Mouse (Mus musculus): ENCODE data around the gene Slc39a9.

Slc39a9 gene

GRCm38 (mm10) chr12:80643693-80644505 lies at the start of gene Slc39a9, which contains the start of gene Erh:
Slc39a9 (plus strand) TSS chr12:80643883.
Erh (minus strand) TSS chr12:80644341.
- in situ Hi-C loops (cut with MboI, MseI): loop anchor here (25.0 kb wide), 1 partner anchor 482 kb away; no protein-coding TSS in a partner anchor

GRCm38 (mm10) chr12:80594141-80594540 lies 49.5 kb upstream of the Slc39a9 start:
- in situ Hi-C loops (cut with MboI, MseI): no loop called here

GRCm38 (mm10) chr12:80594781-80595180 lies 48.9 kb upstream of the Slc39a9 start:
- in situ Hi-C loops (cut with MboI, MseI): no loop called here

- in situ Hi-C loops (cut with MboI, MseI): no loop called here
Measured at GRCm38 (mm10) chr12:80595566-80595965, 48.1 kb upstream of the Slc39a9 start.

- in situ Hi-C loops (cut with MboI, MseI): no loop called here
Measured at GRCm38 (mm10) chr12:80595968-80596367, 47.7 kb upstream of the Slc39a9 start.

- in situ Hi-C loops (cut with MboI, MseI): no loop called here
Measured at GRCm38 (mm10) chr12:80598236-80598635, 45.4 kb upstream of the Slc39a9 start.

- in situ Hi-C loops (cut with MboI, MseI): no loop called here
Measured at GRCm38 (mm10) chr12:80598756-80599155, 44.9 kb upstream of the Slc39a9 start.

GRCm38 (mm10) chr12:80601597-80602269 lies 42.0 kb upstream of the Slc39a9 start:
- in situ Hi-C loops (cut with MboI, MseI): no loop called here

GRCm38 (mm10) chr12:80602432-80602831 lies 41.3 kb upstream of the Slc39a9 start:
- in situ Hi-C loops (cut with MboI, MseI): no loop called here

GRCm38 (mm10) chr12:80603566-80603965 lies 40.1 kb upstream of the Slc39a9 start:
- in situ Hi-C loops (cut with MboI, MseI): no loop called here

- in situ Hi-C loops (cut with MboI, MseI): no loop called here
Measured at GRCm38 (mm10) chr12:80604218-80604617, 39.5 kb upstream of the Slc39a9 start.

GRCm38 (mm10) chr12:80608576-80608975 lies 35.1 kb upstream of the Slc39a9 start:
- in situ Hi-C loops (cut with MboI, MseI): no loop called here

- in situ Hi-C loops (cut with MboI, MseI): no loop called here
Measured at GRCm38 (mm10) chr12:80609928-80610327, 33.8 kb upstream of the Slc39a9 start.

- in situ Hi-C loops (cut with MboI, MseI): no loop called here
Measured at GRCm38 (mm10) chr12:80612113-80612791, 31.4 kb upstream of the Slc39a9 start.

GRCm38 (mm10) chr12:80615371-80616257 lies 28.1 kb upstream of the Slc39a9 start:
- in situ Hi-C loops (cut with MboI, MseI): no loop called here

GRCm38 (mm10) chr12:80620501-80620900 lies 23.2 kb upstream of the Slc39a9 start:
- in situ Hi-C loops (cut with MboI, MseI): no loop called here

GRCm38 (mm10) chr12:80631790-80632189 lies 11.9 kb upstream of the Slc39a9 start:
- in situ Hi-C loops (cut with MboI, MseI): loop anchor here (10.0 to 25.0 kb wide), 2 partner anchors 469 to 1753 kb away; no protein-coding TSS in a partner anchor

GRCm38 (mm10) chr12:80642725-80643692 lies 674 bp upstream of the Slc39a9 start:
- in situ Hi-C loops (cut with MboI, MseI): loop anchor here (25.0 kb wide), 1 partner anchor 481 kb away; no protein-coding TSS in a partner anchor

- in situ Hi-C loops (cut with MboI, MseI): loop anchor here (25.0 kb wide), 1 partner anchor 482 kb away; no protein-coding TSS in a partner anchor
Measured at GRCm38 (mm10) chr12:80644506-80644868, 804 bp downstream of the Slc39a9 start.

GRCm38 (mm10) chr12:80646377-80646776 lies 2.7 kb downstream of the Slc39a9 start:
- in situ Hi-C loops (cut with MboI, MseI): loop anchor here (25.0 kb wide), 1 partner anchor 484 kb away; no protein-coding TSS in a partner anchor

Measured in regulatory T cell (primary cell).